Mouse (Mus musculus): ENCODE measurements at regions not wholly inside any gene's neighbourhood (a gene's known extent, or its start where the extent isn't known, plus 50 kb on each side); places are given as distances from the start of the nearest gene placed in this dataset.
"Not testable (repeated sequence)": the region's sequence is repeated elsewhere in the genome, so short reads cannot be mapped to it uniquely, and the experiment has no call there.

DNA sequence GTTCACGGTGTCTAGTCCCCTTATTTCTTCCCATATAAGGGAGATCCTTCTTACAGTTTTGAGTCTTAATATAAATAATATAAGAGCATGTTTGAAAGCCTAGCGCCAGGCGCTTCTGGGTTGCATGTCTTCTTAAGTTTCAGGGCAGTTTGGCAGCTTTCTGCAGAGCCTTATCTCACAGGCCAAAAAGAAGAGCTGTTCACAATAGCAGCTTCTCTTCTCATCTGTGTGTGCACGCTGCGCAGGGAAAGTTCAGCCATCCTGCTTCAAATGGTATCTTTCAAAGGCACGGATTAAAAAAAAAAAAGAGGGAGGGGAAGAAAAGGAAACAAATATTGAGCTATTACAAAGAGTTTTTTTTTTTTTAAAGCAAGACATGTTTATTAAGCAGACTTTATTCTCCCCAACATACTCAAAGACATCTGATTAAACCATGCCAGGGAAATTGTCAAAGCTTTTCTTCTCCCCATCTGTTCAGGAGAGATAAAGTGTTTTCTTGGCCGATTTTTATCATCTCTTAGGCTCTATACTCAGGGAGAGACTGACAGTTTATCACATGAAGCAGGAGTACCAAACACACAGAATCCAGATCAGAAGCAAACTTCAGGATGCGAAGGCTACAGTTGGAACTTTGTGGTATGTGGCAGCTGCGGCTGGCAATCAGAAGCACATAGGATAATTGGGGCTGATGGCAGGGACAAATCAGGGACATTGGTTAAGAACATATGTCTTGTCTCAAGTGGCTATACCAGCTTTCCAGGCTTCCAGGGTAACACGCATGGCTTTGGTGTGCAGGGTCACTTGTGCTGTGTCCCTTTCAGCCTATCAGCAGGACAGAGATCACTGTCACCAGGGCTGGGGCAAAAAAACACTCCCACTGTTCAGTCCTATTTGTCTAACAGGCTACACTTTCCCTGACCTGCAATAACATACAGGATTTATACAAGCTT, 206.9 kb upstream of the Pfkp start:
- no peak for DNase-seq (ENCODE audit: low spot score in 2 of 2)

DNA sequence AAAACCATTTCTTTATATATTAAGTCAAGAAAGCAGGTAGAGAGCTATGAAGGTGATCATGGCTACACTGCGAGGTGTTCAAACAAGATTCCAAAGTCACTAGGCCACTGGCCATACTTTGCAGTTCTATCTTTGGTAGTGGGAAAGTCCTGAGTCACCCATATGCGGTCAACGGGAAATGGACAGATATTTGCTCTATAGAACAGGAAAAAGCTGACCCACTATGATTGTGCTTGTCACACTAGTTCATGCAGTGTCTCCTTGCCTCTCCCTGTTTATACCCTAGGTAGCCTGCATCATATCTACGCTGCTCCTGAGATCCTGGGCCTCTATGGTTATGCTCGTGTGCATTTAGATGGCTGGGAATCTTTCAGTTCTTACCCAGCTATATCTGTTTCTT, 188.9 kb upstream of the Pfkp start:
- DNase-seq (ENCODE audit: low spot score in 2 of 2): no peak

DNA sequence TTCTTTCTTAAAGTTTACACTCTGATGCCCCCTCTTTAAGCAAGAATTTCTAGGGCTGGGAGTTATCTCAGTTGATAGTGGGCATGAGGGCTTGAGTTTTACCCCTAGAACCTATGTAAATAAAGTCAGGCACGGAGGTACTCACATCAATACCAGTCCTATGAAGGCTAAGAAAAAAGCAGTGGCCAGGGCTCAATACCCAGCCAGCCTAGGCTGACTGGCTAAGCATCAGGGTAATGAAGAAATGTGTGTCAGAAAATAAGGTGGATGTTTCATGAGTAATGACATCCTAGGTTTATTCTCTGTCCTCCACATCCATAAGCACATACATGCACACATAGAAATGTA, 188.5 kb upstream of the Pfkp start:
- no peak for DNase-seq (ENCODE audit: low spot score in 2 of 2)

DNA sequence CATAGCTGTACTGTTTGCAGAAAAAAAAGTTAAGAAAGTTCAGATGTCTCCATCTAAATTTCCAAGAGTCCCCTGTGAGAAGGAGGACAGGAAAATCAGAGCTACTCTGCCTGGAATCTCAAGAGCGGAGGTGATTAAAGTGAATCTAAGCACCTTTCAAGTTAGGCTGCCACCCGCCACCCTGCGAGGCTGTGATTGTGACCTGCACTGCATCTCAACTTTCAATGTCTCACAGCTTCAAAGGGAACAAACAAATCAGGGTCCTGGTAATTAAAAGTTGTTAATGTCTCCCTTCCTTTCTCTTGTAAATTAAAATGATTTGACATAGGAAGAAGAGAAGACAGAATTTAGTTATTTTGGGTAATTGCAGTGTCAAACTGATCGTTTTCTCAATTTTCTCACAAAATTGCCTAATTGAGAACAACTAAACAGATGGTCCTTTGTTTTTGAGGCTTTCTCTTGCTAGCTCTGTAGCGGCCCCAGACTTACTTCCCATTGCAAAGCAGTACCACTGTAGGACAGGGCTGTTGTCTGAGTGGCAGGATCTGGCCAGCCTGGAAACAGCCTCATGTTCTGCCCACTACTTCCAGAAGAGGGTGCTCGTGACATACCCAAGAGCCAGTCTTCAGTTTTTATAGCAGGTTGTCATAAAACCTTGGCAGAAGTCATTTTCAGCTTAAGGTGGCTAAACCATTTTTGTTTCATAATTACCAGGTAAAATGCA, 187.9 kb upstream of the Pfkp start:
- DNase-seq (ENCODE audit: low spot score in 2 of 2): peak; percentile 5 to 7

DNA sequence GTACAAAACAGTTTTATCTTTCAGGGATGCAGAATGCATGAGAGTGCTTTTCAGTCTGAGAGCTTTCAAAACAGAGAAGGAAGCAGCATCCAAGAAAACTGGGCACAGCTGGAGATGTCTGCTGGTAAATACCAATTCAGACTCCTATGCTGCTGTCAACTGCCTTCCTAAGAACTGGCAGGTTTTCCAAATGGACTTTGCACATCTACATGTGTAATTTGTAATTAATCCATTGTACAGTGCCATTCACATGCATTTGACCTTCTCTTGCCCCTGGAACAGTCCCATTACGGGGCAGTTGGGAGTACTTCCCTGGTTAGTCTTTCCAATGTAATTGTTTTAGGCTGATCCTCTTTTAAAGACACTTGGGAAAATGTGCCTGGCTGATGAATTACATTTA, 181.3 kb upstream of the Pfkp start:
- DNase-seq (ENCODE audit: low spot score in 2 of 2): no peak

DNA sequence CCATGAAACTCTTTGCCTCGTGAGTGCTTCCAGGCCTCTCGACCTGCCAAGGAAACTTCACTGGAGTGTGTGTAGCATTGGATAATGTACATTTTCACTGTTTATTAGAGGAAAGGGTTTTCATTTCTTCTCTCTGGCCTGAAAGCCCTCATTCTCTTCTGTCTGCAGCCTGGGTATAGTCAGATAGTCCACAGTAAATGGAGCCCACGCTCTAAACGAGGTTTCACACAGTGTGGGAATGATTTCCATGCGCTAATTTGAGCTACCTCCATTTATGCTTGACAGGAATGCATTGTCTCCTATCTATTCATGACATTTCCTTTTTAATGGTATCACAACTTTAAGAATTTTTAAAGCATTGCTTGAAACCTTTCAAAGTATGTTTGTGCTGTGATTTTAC, 180.8 kb upstream of the Pfkp start:
- no peak for DNase-seq (ENCODE audit: low spot score in 2 of 2)

DNA sequence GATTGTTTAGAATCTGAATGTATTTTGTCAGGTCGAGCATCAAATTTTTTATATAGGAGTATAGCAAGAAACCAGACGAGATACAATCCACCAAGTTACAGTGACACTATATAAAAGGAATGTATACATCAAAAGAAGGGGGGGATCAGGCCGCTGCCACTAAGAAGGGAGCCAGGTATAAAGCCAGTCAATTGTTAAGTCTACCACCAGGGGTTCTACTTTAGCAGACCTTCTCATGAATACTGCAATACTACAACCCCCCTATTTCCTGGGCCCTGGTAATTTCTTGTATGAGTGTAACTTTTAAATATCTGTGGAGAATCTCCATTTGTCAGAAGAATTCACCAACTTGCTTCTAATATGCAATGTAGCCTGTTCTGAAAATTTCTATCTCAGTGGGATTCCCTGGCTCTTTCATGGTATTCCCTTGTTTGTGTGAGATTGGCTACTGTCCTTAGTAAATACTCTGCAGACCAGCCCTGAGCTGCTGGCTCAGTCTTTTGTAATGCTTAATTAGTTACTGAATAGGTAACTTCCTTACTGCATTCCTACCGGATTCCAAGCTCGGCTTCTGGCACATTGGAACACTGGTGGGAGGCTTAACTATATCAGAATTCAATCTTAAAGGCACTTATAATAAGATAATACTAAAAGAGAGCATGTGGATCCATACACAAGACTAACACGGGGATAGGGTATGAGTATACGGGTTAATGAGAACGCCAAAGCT, 180.2 kb upstream of the Pfkp start:
- not testable (repeated sequence) for DNase-seq (ENCODE audit: low spot score in 2 of 2)

DNA sequence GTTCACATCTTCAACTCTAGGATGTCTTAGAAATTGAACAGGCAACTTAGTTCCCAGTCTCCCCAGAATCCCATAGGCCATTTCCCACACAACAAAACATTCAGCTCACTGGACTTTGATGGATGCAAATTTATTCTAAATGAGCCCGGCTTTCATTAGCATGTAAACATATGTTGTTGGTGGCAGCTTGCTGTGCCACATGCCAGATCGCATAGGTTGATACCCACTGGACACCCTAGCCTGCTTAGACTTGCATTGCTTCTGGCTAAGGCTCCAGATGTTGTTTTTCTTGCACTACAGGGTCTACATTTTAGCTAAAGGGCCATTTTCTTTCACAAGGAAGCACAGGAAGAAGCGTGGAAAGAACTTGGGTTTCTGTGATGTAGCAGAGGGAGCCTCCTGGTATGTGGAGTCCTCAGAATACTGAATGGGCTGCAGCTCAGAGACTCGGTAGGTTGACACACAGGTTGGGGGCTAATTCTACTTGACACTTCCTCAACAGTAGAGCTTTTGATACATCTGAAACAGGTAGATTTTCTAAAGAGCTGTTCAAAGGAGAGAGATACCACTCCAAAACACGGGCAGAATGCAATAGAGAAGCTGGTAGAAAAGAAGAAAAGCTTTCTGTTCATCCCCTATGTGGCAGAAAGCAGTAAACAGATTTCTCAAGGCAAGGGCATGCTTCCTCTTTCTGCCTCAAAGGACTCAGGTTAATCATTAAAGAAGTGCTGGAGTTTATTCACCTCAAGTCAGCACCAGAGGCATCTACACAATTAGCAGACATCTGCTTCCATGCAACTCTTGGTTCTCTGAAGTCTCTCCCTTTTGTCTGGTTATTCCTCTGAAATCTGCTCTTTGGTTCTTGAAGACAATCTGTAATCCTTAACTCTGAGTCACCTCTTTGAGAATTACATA, 153.9 kb upstream of the Pfkp start:
- DNase-seq (ENCODE audit: low spot score in 2 of 2): no peak

DNA sequence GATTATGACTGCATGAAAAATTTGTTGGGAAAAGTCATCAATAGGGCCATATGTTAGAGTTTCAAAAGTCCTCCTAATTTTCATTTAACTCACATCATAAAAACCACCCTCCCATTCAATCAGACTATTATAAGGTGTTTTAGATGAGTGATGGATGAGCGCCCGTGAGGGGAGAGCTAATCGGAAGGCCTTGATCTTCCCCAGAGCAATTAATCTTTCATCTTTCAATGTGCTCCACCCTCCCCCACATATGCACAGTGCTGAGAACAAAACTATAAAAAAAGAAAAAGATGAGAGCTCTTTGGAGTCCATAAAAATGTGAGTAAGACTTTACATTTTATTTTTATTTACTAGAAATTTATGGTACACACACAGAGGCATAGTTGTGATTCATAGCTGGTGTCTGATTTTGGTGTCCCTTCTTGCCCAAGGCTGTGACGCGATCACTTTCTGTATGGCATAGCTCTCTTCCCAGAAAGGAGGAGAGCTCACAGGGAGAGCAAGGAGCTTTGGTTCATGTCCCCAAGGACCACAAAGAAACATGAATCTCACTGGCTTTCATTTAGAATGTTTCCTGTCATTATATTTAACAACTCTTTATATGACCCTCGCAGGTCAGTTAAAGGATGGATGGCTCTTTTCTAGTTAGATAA, 119.5 kb upstream of the Pfkp start:
- no peak for DNase-seq (ENCODE audit: low spot score in 2 of 2)

DNA sequence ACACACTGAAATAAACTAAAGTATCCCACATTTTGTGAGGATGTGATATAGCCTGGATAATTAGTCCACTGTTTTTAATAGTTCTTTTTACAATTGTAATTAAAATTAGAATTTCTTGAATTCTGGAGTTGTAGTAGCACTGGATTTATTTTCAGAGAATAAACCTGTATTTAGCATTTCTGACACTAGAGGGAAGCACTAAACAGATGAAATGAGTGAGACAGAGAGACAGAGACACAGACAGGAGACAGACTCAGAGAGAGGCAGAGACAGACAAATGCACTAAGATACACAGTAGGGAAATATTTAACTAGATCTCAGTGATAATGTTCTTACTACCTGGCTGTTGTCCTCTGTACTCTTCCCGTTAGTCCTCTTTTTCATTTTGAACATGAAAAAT, 108.6 kb upstream of the Pfkp start:
- no peak for DNase-seq (ENCODE audit: low spot score in 2 of 2)

DNA sequence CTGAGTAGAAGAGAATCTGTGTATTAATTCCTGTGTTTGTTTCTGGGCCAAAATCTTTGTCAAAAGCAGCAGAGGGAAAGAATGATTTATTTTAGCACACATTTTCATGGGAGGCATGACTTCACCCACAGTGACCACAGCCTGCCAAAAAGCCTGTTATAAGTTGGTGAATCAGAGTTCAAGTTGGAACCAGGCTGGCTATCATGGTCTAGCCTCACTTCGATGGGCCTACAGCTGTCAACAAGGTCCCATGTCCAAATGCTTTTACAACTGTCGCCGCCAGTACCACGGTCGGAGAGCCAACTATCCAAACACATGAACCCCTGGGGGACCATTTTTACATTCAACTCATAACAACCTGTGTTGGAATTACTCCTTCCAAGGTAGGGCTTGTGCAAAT, 103.0 kb upstream of the Pfkp start:
- no peak for DNase-seq (ENCODE audit: low spot score in 2 of 2)

DNA sequence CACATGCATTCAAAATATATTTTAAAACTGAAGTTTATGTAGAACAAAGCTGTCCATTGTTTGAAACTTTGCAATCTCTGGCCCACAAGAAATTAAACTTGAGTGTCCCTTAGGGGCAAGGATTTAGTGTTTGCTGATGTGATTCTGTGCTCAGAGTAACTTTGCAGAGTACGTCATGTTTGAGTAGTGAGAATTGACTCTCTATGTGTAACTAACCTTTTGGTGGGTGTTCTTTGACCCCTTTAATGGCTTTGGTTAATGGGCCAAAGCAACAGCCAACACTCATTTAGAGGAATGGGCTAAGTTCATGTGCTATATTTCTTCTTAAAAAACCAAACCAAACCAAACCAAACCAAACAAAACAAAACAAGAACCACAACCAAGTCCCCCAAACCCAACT, 102.6 kb upstream of the Pfkp start:
- DNase-seq (ENCODE audit: low spot score in 2 of 2): no peak

DNA sequence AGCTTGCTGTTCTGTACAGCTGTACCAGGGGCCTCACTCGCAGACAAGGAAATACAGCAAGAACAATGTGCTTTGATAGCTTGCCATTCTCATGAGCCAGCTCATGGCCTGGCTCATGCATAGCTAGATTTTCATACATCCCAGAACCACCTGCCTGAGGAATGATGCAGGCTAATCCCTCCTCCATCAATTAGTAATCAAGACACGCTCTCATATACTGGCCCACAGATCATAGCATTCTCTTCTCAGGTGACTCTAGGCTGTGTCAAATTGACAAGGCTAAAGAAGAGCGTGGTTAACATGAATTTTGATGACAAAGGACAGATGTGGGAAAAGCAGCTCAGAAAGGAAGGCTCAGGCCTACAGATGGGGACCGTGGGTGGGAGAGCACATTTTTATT, 93.3 kb upstream of the Pfkp start:
- DNase-seq (ENCODE audit: low spot score in 2 of 2): no peak

DNA sequence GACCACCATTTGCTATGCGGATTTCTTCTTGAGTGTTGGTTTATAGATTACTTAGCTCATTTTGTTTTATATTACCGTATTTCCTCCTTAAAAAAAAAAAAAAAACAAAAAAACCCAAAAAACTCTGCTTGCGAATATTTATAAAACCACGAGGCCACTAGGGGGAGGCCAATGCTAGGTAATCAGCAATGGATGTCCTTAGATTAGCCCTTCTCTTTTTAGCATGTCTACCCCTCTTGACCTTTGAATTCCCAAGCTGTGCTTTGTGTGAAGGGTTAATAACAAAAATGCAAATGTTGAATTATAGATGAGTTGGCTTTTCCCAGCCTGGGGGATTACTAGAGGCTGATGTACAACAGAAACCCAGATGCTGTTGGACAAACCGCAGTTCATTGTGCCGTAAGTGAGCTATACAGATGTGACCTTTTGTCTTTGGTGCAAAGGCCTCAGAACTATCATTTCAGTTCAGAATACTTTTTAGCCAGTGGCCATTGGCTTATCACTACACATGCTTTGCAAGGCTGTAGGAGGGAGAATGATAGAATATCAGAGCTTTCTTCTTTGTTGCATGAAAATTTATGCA, 88.5 kb upstream of the Pfkp start:
- DNase-seq (ENCODE audit: low spot score in 2 of 2): no peak
